Mouse (Mus musculus): ENCODE results near the gene Golim4. TPM values are rescaled to one million over a fixed set of nuclear protein-coding genes. Genes with fewer than 3 reads are reported as not detected.

Gene Golim4
- polyA plus RNA-seq, 1 experiment from 2014 or later = 48.7 TPM

DNA sequence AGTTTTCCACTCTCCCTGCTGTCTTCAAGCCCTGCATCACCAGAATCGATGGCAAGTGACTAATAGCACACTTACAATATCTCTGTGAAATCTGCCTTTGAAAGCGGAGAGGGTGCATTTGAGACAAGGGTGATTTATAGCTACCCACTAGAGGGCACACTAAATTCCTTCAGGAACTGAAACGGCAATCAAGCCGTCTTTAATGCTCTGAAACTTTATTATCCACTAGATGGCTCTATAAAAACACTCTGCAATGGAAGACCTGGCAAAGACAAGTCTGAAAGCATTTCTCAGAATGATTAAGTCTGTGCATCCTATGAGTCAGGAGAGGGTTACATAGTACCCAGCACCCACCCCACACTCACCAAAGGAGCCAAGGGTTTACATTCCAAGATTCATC, 46.5 kb downstream of the Golim4 start:
- Histone ChIP-seq H3K4me3 (no peak overlapping the region), H3K4me1 (no peaks in the 10 kb centered on the region), H3K27ac (no peak overlapping the region), H3K36me3 (peaks cover 15% of the 10 kb centered on the region), H3K9me3 (replicated peaks) (no peaks in the 10 kb centered on the region), H3K27me3 (ENCODE audit: low read depth, poor library complexity, severe bottlenecking) (no peaks in the 10 kb centered on the region)
- WGBS = 7% methylated on average over 4 of the region's 4 CpGs
- no peak for DNase-seq (ENCODE audit: low spot score)

GRCm38 (mm10) chr3:75901903-75902598, 54.7 kb downstream of the Golim4 start:
- H3K4me3 ChIP-seq = no peak overlapping the region
- WGBS = 88% methylated on average over 11 of the region's 11 CpGs
- H3K27me3 ChIP-seq (ENCODE audit: low read depth, poor library complexity, severe bottlenecking) = no peaks in the 10 kb centered on the region
- no peaks in the 10 kb centered on the region for H3K4me1 ChIP-seq
- H3K27ac ChIP-seq = no peak overlapping the region
- peaks cover 53% of the 10 kb centered on the region for H3K36me3 ChIP-seq
- DNase-seq (ENCODE audit: low spot score) = no peak
- H3K9me3 ChIP-seq (replicated peaks) = no peaks in the 10 kb centered on the region

GRCm38 (mm10) chr3:75895075-75895474, 61.7 kb downstream of the Golim4 start:
- Histone ChIP-seq H3K27ac (no peak overlapping the region), H3K27me3 (ENCODE audit: low read depth, poor library complexity, severe bottlenecking) (no peaks in the 10 kb centered on the region), H3K9me3 (replicated peaks) (no peaks in the 10 kb centered on the region), H3K36me3 (peaks cover 67% of the 10 kb centered on the region), H3K4me1 (no peaks in the 10 kb centered on the region), H3K4me3 (no peak overlapping the region)
- WGBS = 92% methylated on average over 5 of the region's 5 CpGs
- no peak for DNase-seq (ENCODE audit: low spot score)

DNA sequence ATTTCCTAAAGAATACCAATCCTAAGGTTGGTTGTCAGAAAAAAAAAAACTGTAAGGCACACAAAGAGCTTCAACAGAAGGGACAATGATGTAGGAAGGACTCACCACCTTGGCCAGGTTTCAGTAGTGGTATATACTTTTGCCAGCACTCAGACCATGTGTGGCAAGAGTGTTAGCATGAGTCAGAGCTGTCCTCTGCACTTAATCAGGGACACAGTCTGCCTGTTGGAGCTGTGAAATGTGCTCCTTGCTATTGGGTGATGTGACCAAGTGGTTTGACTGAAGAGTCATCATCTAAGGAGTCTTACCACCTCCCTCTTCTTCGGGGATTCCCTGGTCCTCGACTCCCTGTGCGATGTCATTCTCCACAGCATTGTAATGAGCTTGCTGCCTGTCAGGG, 65.2 kb downstream of the Golim4 start:
- no peaks in the 10 kb centered on the region for H3K4me1 ChIP-seq
- H3K9me3 ChIP-seq (replicated peaks) = no peaks in the 10 kb centered on the region
- H3K36me3 ChIP-seq = peaks cover 85% of the 10 kb centered on the region
- H3K27me3 ChIP-seq (ENCODE audit: low read depth, poor library complexity, severe bottlenecking) = no peaks in the 10 kb centered on the region
- WGBS = 88% methylated on average over 3 of the region's 3 CpGs
- H3K4me3 ChIP-seq = no peak overlapping the region
- no peak for DNase-seq (ENCODE audit: low spot score)
- no peak overlapping the region for H3K27ac ChIP-seq

- 88% methylated on average over 1 of the region's 1 CpGs for WGBS
- peaks cover 89% of the 10 kb centered on the region for H3K36me3 ChIP-seq
Observed at GRCm38 (mm10) chr3:75889323-75889722, 67.4 kb downstream of the Golim4 start.

DNA sequence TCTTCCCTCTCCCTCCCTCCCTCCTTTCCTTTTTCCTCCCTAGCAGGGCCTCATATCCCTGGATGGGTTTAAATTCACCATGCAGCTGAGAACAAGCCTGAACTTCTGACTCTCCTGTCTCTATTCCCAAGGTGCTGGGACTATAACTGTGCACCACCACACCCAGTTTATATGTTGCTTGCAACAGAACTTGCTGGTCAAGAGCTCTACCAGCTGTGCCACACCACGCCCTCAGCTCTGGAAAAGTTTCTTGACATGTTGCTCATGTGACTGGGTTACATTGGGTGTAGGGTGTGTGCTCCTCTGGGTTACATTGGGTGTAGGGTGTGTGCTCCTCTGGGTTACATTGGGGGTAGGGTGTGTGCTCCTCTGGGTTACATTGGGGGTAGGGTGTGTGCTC, 75.2 kb downstream of the Golim4 start:
- Histone ChIP-seq H3K27me3 (ENCODE audit: low read depth, poor library complexity, severe bottlenecking) (no peaks in the 10 kb centered on the region), H3K36me3 (peaks cover 77% of the 10 kb centered on the region)
- 94% methylated on average over 1 of the region's 1 CpGs for WGBS

More at GRCm38 (mm10) chr3:75889323-75889722, 67.4 kb downstream of the Golim4 start:
- DNase-seq (ENCODE audit: low spot score) = no peak
- Histone ChIP-seq H3K4me3 (no peak overlapping the region), H3K4me1 (no peaks in the 10 kb centered on the region), H3K27ac (no peak overlapping the region), H3K27me3 (ENCODE audit: low read depth, poor library complexity, severe bottlenecking) (no peaks in the 10 kb centered on the region), H3K9me3 (replicated peaks) (no peaks in the 10 kb centered on the region)

GRCm38 (mm10) chr3:75879269-75879668, 77.5 kb downstream of the Golim4 start:
- no peak overlapping the region for H3K4me3 ChIP-seq
- H3K27me3 ChIP-seq (ENCODE audit: low read depth, poor library complexity, severe bottlenecking) = no peaks in the 10 kb centered on the region
- peaks cover 64% of the 10 kb centered on the region for H3K36me3 ChIP-seq
- DNase-seq (ENCODE audit: low spot score) = no peak
- H3K27ac ChIP-seq = no peak overlapping the region
- no peaks in the 10 kb centered on the region for H3K9me3 ChIP-seq (replicated peaks)
- WGBS = 86% methylated on average over 2 of the region's 2 CpGs
- H3K4me1 ChIP-seq = no peaks in the 10 kb centered on the region

More for the DNA sequence above, 75.2 kb downstream of the Golim4 start:
- Histone ChIP-seq H3K27ac (no peak overlapping the region), H3K4me3 (no peak overlapping the region), H3K9me3 (replicated peaks) (no peaks in the 10 kb centered on the region), H3K4me1 (no peaks in the 10 kb centered on the region)
- no peak for DNase-seq (ENCODE audit: low spot score)

GRCm38 (mm10) chr3:75868886-75869285, 87.9 kb downstream of the Golim4 start:
- WGBS = 78% methylated on average over 1 of the region's 1 CpGs
- no peak overlapping the region for H3K27ac ChIP-seq
- H3K36me3 ChIP-seq = no peaks in the 10 kb centered on the region
- no peaks in the 10 kb centered on the region for H3K27me3 ChIP-seq (ENCODE audit: low read depth, poor library complexity, severe bottlenecking)
- H3K9me3 ChIP-seq (replicated peaks) = no peaks in the 10 kb centered on the region
- H3K4me3 ChIP-seq = no peak overlapping the region
- DNase-seq (ENCODE audit: low spot score) = no peak
- no peaks in the 10 kb centered on the region for H3K4me1 ChIP-seq

DNA sequence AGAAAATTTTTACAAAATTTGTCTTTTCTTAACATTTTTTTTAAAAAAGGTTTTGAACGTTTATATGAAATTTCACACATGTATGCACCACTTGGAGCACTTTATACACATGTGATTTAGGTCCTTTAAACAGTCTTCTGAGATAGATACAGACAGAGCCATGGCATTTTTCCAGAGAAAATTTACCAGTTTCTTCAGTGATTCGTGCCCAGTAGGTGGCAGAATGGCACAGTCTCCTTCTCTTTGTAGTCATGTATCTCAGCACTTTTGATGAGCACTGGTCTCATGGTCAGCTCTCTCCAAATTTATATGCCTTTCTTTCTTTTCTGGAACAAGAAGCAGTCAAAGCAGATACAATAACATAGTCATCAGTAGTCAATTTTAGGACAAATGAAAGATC, 92.5 kb downstream of the Golim4 start:
- WGBS = 36% methylated on average over 2 of the region's 2 CpGs
- H3K36me3 ChIP-seq = no peaks in the 10 kb centered on the region
- H3K27ac ChIP-seq = no peak overlapping the region
- H3K4me3 ChIP-seq = no peak overlapping the region
- no peaks in the 10 kb centered on the region for H3K27me3 ChIP-seq (ENCODE audit: low read depth, poor library complexity, severe bottlenecking)
- no peaks in the 10 kb centered on the region for H3K9me3 ChIP-seq (replicated peaks)
- DNase-seq (ENCODE audit: low spot score) = no peak
- H3K4me1 ChIP-seq = no peaks in the 10 kb centered on the region

DNA sequence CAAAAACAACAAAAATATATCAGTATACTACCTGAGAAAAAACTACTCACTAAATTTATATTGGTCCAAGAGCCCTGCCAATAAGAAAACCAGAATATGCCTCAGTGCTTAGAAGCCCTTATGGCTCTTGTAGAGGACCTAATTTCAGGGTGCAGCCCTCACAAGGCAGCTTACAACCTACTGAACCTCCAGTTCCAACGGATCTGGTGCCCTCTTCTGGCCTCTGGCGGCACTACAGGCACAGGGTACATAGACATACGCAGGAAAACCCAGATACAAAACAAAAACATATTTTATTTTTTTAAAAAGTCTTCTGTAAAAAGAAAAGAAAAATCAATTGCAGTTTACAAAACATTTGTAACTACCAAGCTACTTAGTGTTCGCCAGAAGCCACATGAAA, 95.1 kb downstream of the Golim4 start:
- DNase-seq (ENCODE audit: low spot score) = peak; percentile 57
- no peaks in the 10 kb centered on the region for H3K27me3 ChIP-seq (ENCODE audit: low read depth, poor library complexity, severe bottlenecking)
- no peaks in the 10 kb centered on the region for H3K4me1 ChIP-seq
- no peak overlapping the region for H3K4me3 ChIP-seq
- no peak overlapping the region for H3K27ac ChIP-seq
- WGBS = 30% methylated on average over 4 of the region's 4 CpGs
- H3K9me3 ChIP-seq (replicated peaks) = no peaks in the 10 kb centered on the region
- no peaks in the 10 kb centered on the region for H3K36me3 ChIP-seq

- no peak for DNase-seq (ENCODE audit: low spot score)
- 79% methylated on average over 12 of the region's 12 CpGs for WGBS
- no peaks in the 10 kb centered on the region for H3K36me3 ChIP-seq
- H3K27ac ChIP-seq = no peak overlapping the region
- no peaks in the 10 kb centered on the region for H3K9me3 ChIP-seq (replicated peaks)
- no peaks in the 10 kb centered on the region for H3K4me1 ChIP-seq
- no peaks in the 10 kb centered on the region for H3K27me3 ChIP-seq (ENCODE audit: low read depth, poor library complexity, severe bottlenecking)
- H3K4me3 ChIP-seq = no peak overlapping the region
Observed at GRCm38 (mm10) chr3:75860760-75861159, 96.0 kb downstream of the Golim4 start.

- Histone ChIP-seq H3K4me1 (no peaks in the 10 kb centered on the region), H3K4me3 (no peak overlapping the region), H3K36me3 (no peaks in the 10 kb centered on the region), H3K9me3 (replicated peaks) (no peaks in the 10 kb centered on the region), H3K27ac (no peak overlapping the region), H3K27me3 (ENCODE audit: low read depth, poor library complexity, severe bottlenecking) (no peaks in the 10 kb centered on the region)
- no peak for DNase-seq (ENCODE audit: low spot score)
- 82% methylated on average over 5 of the region's 5 CpGs for WGBS
Observed at GRCm38 (mm10) chr3:75835286-75835967, 121.3 kb downstream of the Golim4 start.

- Histone ChIP-seq H3K27ac (no peak overlapping the region), H3K4me3 (no peak overlapping the region), H3K9me3 (replicated peaks) (no peaks in the 10 kb centered on the region), H3K27me3 (ENCODE audit: low read depth, poor library complexity, severe bottlenecking) (no peaks in the 10 kb centered on the region), H3K36me3 (no peaks in the 10 kb centered on the region), H3K4me1 (no peaks in the 10 kb centered on the region)
- 81% methylated on average over 2 of the region's 2 CpGs for WGBS
- DNase-seq (ENCODE audit: low spot score) = no peak
Observed at GRCm38 (mm10) chr3:75834827-75835226, 121.9 kb downstream of the Golim4 start.

Measured in limb, embryonic 10.5 days (tissue).